Mouse (Mus musculus): Measurements from ENCODE around the gene Raf1.

- TF ChIP-seq CTCF (IDR thresholded peaks at IDR 0.05; ENCODE audit: borderline replicate concordance, control insufficient read depth, extremely low read depth, insufficient read depth, low read length, poor library complexity): no peak
- no peak for TF ChIP-seq POLR2A (IDR thresholded peaks at IDR 0.05; ENCODE audit: control insufficient read depth, extremely low read depth, insufficient read depth, low read length, poor library complexity)
Measured at GRCm38 (mm10) chr6:115595667-115596066, 80.8 kb downstream of the Raf1 start.

All from thymus, adult 2 months (tissue).